Mouse (Mus musculus) T-helper 17 cell (primary cell): ENCODE results near the gene Stx6.

Experiments
- in situ Hi-C, 2 experiments: fragments of 300-600 bp; cut with MboI, MseI; formaldehyde crosslinking; loops; 1 replicate in 1 of 2; 2 replicates in 1 of 2; pipeline ENCODE4 v1.15.1; 2025; ENCODE audit warnings: high pct_unique_total_duplicates in 2 of 2

Stx6 gene

GRCm38 (mm10) chr1:155252631-155253121 is 94.2 kb downstream of the Stx6 start:
- in situ Hi-C loops = loop anchor here in 1 of 2 experiments (10.0 kb wide), 1 partner anchor 688 kb away; no protein-coding TSS in a partner anchor

- in situ Hi-C loops = loop anchor here in 1 of 2 experiments (10.0 kb wide), 1 partner anchor 688 kb away; no protein-coding TSS in a partner anchor
Measured at GRCm38 (mm10) chr1:155253126-155253525, 94.6 kb downstream of the Stx6 start.

DNA sequence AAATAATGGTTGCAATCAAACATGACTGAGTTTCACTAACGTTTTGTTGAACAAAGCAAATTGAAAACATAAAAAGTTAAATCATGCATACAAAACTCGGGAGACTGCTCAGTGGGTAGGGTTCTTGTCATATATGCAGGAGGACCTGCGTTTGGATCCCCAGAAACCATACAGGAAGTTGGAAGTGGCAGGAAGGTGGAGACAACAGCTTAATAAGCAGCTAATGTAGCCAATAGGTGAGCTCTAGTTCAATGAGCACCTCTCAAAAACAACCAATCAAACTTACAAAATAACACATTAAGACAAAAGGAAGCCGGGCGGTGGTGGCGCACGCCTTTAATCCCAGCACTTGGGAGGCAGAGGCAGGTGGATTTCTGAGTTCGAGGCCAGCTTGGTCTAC is 95.8 kb downstream of the Stx6 start:
- in situ Hi-C loops = loop anchor here in 1 of 2 experiments (10.0 kb wide), 1 partner anchor 690 kb away; no protein-coding TSS in a partner anchor
